Comparison of ENCODE assay signal across 10 mouse cellular contexts in the genomic region with DNA sequence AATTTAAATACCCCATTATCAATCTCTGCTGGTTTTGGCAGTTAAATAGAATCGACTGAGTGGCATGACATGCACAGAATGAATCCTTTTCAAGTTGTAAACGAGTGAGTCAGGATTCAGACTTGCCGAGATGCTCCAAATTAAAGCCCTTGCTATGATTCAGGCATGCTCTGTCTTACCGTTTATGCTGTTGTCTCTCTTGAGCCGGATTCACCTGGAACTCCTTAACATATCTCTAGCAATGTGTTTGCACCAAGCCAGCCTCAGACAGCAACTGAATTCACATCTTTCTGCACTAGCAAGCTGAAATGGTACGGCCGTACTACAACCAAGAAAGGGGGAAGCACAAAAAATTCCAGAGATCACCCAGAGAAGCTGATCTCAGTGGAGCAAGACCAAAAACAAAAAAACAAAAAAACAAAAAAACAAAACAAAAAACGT.
A peak's percentile ranks its signal among the peaks of the same experiment; 100 is the strongest.
DNase-seq lines count a peak whose midpoint lies in the region; ATAC-seq and TF ChIP-seq lines count a peak whose summit lies in the region.
"Had no signal": no experiment of that assay in that cellular context is flagged by ENCODE, and none has a peak within 500 bp of the region (broad histone marks: within the 10 kb centered on the region; RNA-seq: fewer than 3 reads in every experiment).

No protein-coding gene starts in this region.

- H3K4me2 ChIP-seq in forebrain, postnatal 0 days (ENCODE audit: low read depth) = peak overlapping the region; percentile 49
- H3K4me2 ChIP-seq: limb, embryonic 12.5 days had no signal

- WGBS in forebrain, postnatal 0 days = 8% methylated on average over 8 of the region's 8 CpGs
- WGBS in midbrain, embryonic 10.5 days = 47% methylated on average over 8 of the region's 8 CpGs
- 51% methylated on average over 8 of the region's 8 CpGs for WGBS in kidney, adult 2 months

- no peak for TF ChIP-seq CTCF in forebrain, postnatal 0 days (IDR thresholded peaks at IDR 0.05; ENCODE audit: low read depth)
- no peak for TF ChIP-seq CTCF in kidney, adult 2 months (conservative IDR thresholded peaks at IDR 0.05; ENCODE audit: insufficient read depth, insufficient read length, low read depth, low read length)

- no peak for DNase-seq in frontal cortex, postnatal 10 days (ENCODE audit: low spot score in 2 of 2)
- peak; percentile 81 for DNase-seq in Muller cell, postnatal 12 days (ENCODE audit: inconsistent ontology term)
- peak; percentile 60 for DNase-seq in forebrain, postnatal 0 days
- no peak for DNase-seq in midbrain, embryonic 10.5 days (ENCODE audit: low spot score)
- DNase-seq in kidney, adult 2 months = no peak

- no peaks in the 10 kb centered on the region for H3K9me3 ChIP-seq in forebrain, postnatal 0 days (ENCODE audit: low read length)
- no peaks in the 10 kb centered on the region for H3K9me3 ChIP-seq in midbrain, embryonic 10.5 days (replicated peaks)
- H3K9me3 ChIP-seq: limb, embryonic 12.5 days had no signal

- H3K27me3 ChIP-seq in forebrain, postnatal 0 days (ENCODE audit: insufficient read depth, low read length) = no peaks in the 10 kb centered on the region
- H3K27me3 ChIP-seq in midbrain, embryonic 10.5 days (ENCODE audit: low read depth, poor library complexity, severe bottlenecking) = no peaks in the 10 kb centered on the region
- H3K27me3 ChIP-seq in kidney, adult 2 months (replicated peaks; ENCODE audit: control insufficient read depth, insufficient read depth, low read length) = no peaks in the 10 kb centered on the region
- H3K27me3 ChIP-seq: limb, embryonic 12.5 days had no signal

- no peaks in the 10 kb centered on the region for H3K4me1 ChIP-seq in forebrain, postnatal 0 days (ENCODE audit: insufficient read depth)
- peaks cover 34% of the 10 kb centered on the region for H3K4me1 ChIP-seq in midbrain, embryonic 10.5 days
- no peaks in the 10 kb centered on the region for H3K4me1 ChIP-seq in kidney, adult 2 months (ENCODE audit: control insufficient read depth, insufficient read depth, low read length)

- H3K9ac ChIP-seq in forebrain, postnatal 0 days = peak overlapping the region; percentile 53
- H3K9ac ChIP-seq: limb, embryonic 12.5 days had no signal

- H3K27ac ChIP-seq in forebrain, postnatal 0 days (ENCODE audit: low read depth, low read length) = peak overlapping the region; percentile 68
- H3K27ac ChIP-seq in midbrain, embryonic 10.5 days (replicated peaks) = no peak overlapping the region
- H3K27ac ChIP-seq in kidney, adult 2 months (ENCODE audit: insufficient read depth, low read depth, low read length) = no peak overlapping the region
- H3K27ac ChIP-seq: limb, embryonic 12.5 days; stomach, postnatal 0 days had no signal

- no peaks in the 10 kb centered on the region for H3K36me3 ChIP-seq in forebrain, postnatal 0 days (ENCODE audit: insufficient read depth)
- H3K36me3 ChIP-seq in midbrain, embryonic 10.5 days = no peaks in the 10 kb centered on the region
- no peaks in the 10 kb centered on the region for H3K36me3 ChIP-seq in kidney, adult 2 months (ENCODE audit: control insufficient read depth, insufficient read depth, low read length)
- H3K36me3 ChIP-seq: limb, embryonic 12.5 days had no signal

- peak; percentile 54 for ATAC-seq in frontal cortex, adult (ENCODE audit: low TSS enrichment)
- peak; percentile 38 for ATAC-seq in forebrain, postnatal 0 days
- ATAC-seq in megakaryocyte, adult 5-6 weeks (ENCODE audit: poor library complexity, severe bottlenecking) = no peak
- no peak for ATAC-seq in CD4-positive, CD25-positive, alpha-beta regulatory T cell, adult 4 months

- no peak for TF ChIP-seq POLR2A in kidney, adult 2 months (IDR thresholded peaks at IDR 0.05; ENCODE audit: low read depth, low read length)

- peak overlapping the region; percentile 35 for H3K4me3 ChIP-seq in forebrain, postnatal 0 days (ENCODE audit: low read depth, low read length)
- H3K4me3 ChIP-seq in midbrain, embryonic 10.5 days = 0 out of 2 replicates have a peak overlapping the region, but pooled peaks have one; percentile 9
- H3K4me3 ChIP-seq in kidney, adult 2 months (ENCODE audit: insufficient read depth, low read depth, low read length) = no peak overlapping the region
- H3K4me3 ChIP-seq: limb, embryonic 12.5 days had no signal

Comparison
In these comparisons a context has a peak if more than half of its experiments do, and no peak if none do; other contexts are left out.
1. ATAC-seq: peak in frontal cortex, adult (single experiment) and forebrain, postnatal 0 days (single experiment); none in megakaryocyte, adult 5-6 weeks (single experiment) and CD4-positive, CD25-positive, alpha-beta regulatory T cell, adult 4 months (single experiment).
2. DNase-seq: peak in Muller cell, postnatal 12 days (single experiment) and forebrain, postnatal 0 days (single experiment); none in frontal cortex, postnatal 10 days (0 of 2), midbrain, embryonic 10.5 days (single experiment) and kidney, adult 2 months (single experiment).